Mouse (Mus musculus) lung, embryonic 16.5 days (tissue): Measurements from ENCODE around the gene Ralgapa2. TPM values are rescaled to one million over a fixed set of nuclear protein-coding genes. Genes with fewer than 3 reads are reported as not detected.

Source experiments
- ATAC-seq: fragments of 200-750 bp; cut with Nextera tagmentation; 2 replicates; pipeline ENCODE4 v1.8.0; 2017; ENCODE audit warnings: low read depth, mild to moderate bottlenecking, moderate library complexity
- H3K27ac ChIP-seq: fragments of 300-500 bp; sonication (generic); 2 replicates; pipeline ENCODE4 v1.5.1; 2014; ENCODE audit warnings: mild to moderate bottlenecking, control low read depth, low read length
- H3K27me3 ChIP-seq: fragments of 300-500 bp; sonication (generic); 2 replicates; pipeline ENCODE4 v1.6.1; 2014; ENCODE audit warnings: low read depth, low read length, mixed read lengths; ENCODE audit not compliant: control insufficient read depth, insufficient read depth
- H3K36me3 ChIP-seq: fragments of 300-500 bp; sonication (generic); 2 replicates; pipeline ENCODE4 v1.6.1; 2014; ENCODE audit warnings: low read length; ENCODE audit not compliant: control insufficient read depth, insufficient read depth
- H3K4me1 ChIP-seq: fragments of 300-500 bp; sonication (generic); replicated peaks from 2 replicates; pipeline ENCODE4 v1.6.1; 2014; ENCODE audit warnings: low read length, mixed read lengths; ENCODE audit not compliant: control insufficient read depth, insufficient read depth
- H3K4me2 ChIP-seq: fragments of 300-500 bp; sonication (generic); 2 replicates; pipeline ENCODE4 v1.6.1; 2014; ENCODE audit warnings: low read depth, low read length, control low read depth
- H3K4me3 ChIP-seq: fragments of 300-500 bp; sonication (generic); 2 replicates; pipeline ENCODE4 v1.5.1; 2014; ENCODE audit warnings: mild to moderate bottlenecking, low read length, control low read depth
- H3K9ac ChIP-seq: fragments of 300-500 bp; sonication (generic); 2 replicates; pipeline ENCODE4 v1.6.1; 2014; ENCODE audit warnings: low read length, control low read depth
- H3K9me3 ChIP-seq: fragments of 300-500 bp; sonication (generic); 2 replicates; pipeline ENCODE4 v1.6.1; 2016; ENCODE audit warnings: low read length; ENCODE audit not compliant: control insufficient read depth
- WGBS: fragments of 180-500 bp; shearing (Covaris S2); extraction: QIAGEN DNeasy Blood & Tissue Kit; methylation state at CpG from one replicate; pipeline ENCODE4 v1.1.7; 2014; 5-methylcytosine and 5-hydroxymethylcytosine counted together
- polyA plus RNA-seq: library from polyadenylated mRNA; unstranded; fragments of >200 nt; fragmentation: Nextera tagmentation; extraction: Ambion mirVana; gene quantifications from 2 replicates; pipeline ENCODE4 v1.2.1, GENCODE M21; 2015

Gene Ralgapa2
- polyA plus RNA-seq, 1 experiment from 2014 or later = 8.4 TPM

GRCm38 (mm10) chr2:146313811-146314210, 198.3 kb downstream of the Ralgapa2 start:
- H3K4me3 ChIP-seq = no peak overlapping the region
- no peaks in the 10 kb centered on the region for H3K27me3 ChIP-seq
- no peaks in the 10 kb centered on the region for H3K36me3 ChIP-seq
- WGBS = 86% methylated on average over 4 of the region's 4 CpGs
- H3K4me2 ChIP-seq = no peak overlapping the region
- H3K9ac ChIP-seq = no peak overlapping the region
- 0 out of 2 replicates have a peak, but pooled peaks cover 5% of the 10 kb centered on the region for H3K4me1 ChIP-seq
- no peak for ATAC-seq
- H3K9me3 ChIP-seq = no peaks in the 10 kb centered on the region
- H3K27ac ChIP-seq = no peak overlapping the region

DNA sequence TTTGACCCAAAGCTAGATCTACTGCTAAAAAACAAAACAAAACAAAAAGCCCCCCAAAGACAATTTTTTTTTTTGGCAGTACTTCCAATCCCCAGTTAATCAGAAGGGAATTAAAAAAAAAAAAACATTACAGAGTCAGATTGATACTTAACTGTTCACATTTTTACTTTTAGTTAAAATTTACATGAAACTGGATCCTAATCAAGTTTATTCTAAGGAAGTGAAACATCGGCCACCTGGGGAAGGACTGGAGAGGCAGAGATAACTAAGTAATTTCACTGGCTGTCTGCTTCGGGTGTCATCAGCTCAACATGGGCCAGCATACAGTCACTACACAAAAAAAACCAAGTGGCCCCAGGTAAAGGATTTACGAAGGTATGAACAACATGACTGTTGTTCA, 201.4 kb downstream of the Ralgapa2 start:
- no peaks in the 10 kb centered on the region for H3K27me3 ChIP-seq
- WGBS = 70% methylated on average over 3 of the region's 3 CpGs
- no peak overlapping the region for H3K27ac ChIP-seq
- 0 out of 2 replicates have a peak, but pooled peaks cover 5% of the 10 kb centered on the region for H3K4me1 ChIP-seq
- no peak for ATAC-seq
- H3K4me2 ChIP-seq = no peak overlapping the region
- H3K4me3 ChIP-seq = no peak overlapping the region
- H3K9me3 ChIP-seq = no peaks in the 10 kb centered on the region
- H3K9ac ChIP-seq = no peak overlapping the region
- H3K36me3 ChIP-seq = no peaks in the 10 kb centered on the region

DNA sequence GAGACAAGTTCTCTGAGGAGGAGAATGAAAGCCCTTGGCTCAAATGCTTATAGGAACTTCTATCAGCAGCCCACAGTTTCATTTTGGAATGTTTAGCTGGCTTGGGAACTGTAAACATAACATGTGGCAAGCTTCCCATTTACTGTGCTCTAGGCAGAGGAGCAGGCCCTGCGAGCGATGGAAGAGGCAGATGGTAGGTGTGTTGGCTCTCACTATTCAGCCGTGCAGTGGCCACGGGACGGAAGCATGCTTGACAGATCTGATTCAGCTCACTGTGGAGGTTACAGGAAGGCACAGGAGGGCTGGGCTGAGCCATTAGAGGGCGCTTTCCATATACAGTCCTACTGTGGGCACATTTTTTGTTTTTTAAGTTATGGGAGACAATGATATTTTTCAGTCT, 201.9 kb downstream of the Ralgapa2 start:
- H3K9ac ChIP-seq = no peak overlapping the region
- H3K27me3 ChIP-seq = no peaks in the 10 kb centered on the region
- H3K27ac ChIP-seq = no peak overlapping the region
- H3K36me3 ChIP-seq = no peaks in the 10 kb centered on the region
- 0 out of 2 replicates have a peak, but pooled peaks cover 5% of the 10 kb centered on the region for H3K4me1 ChIP-seq
- H3K4me2 ChIP-seq = no peak overlapping the region
- no peak overlapping the region for H3K4me3 ChIP-seq
- peak; percentile 87 for ATAC-seq
- H3K9me3 ChIP-seq = no peaks in the 10 kb centered on the region
- WGBS = 38% methylated on average over 6 of the region's 6 CpGs

GRCm38 (mm10) chr2:146309413-146309812, 202.7 kb downstream of the Ralgapa2 start:
- Histone ChIP-seq H3K9me3 (no peaks in the 10 kb centered on the region), H3K27ac (no peak overlapping the region), H3K4me2 (no peak overlapping the region), H3K9ac (no peak overlapping the region), H3K4me3 (no peak overlapping the region), H3K27me3 (no peaks in the 10 kb centered on the region), H3K36me3 (no peaks in the 10 kb centered on the region), H3K4me1 (0 out of 2 replicates have a peak, but pooled peaks cover 5% of the 10 kb centered on the region)
- ATAC-seq = peak; percentile 31; the same call in 1 of the 2 replicates
- 79% methylated on average over 2 of the region's 2 CpGs for WGBS

GRCm38 (mm10) chr2:146307060-146307459, 205.1 kb downstream of the Ralgapa2 start:
- Histone ChIP-seq H3K4me3 (no peak overlapping the region), H3K9ac (no peak overlapping the region), H3K36me3 (no peaks in the 10 kb centered on the region), H3K27me3 (no peaks in the 10 kb centered on the region), H3K4me2 (no peak overlapping the region), H3K4me1 (0 out of 2 replicates have a peak, but pooled peaks cover 5% of the 10 kb centered on the region), H3K27ac (no peak overlapping the region), H3K9me3 (no peaks in the 10 kb centered on the region)
- WGBS = 38% methylated on average over 3 of the region's 3 CpGs
- peak; percentile 40; the same call in 1 of the 2 replicates for ATAC-seq

DNA sequence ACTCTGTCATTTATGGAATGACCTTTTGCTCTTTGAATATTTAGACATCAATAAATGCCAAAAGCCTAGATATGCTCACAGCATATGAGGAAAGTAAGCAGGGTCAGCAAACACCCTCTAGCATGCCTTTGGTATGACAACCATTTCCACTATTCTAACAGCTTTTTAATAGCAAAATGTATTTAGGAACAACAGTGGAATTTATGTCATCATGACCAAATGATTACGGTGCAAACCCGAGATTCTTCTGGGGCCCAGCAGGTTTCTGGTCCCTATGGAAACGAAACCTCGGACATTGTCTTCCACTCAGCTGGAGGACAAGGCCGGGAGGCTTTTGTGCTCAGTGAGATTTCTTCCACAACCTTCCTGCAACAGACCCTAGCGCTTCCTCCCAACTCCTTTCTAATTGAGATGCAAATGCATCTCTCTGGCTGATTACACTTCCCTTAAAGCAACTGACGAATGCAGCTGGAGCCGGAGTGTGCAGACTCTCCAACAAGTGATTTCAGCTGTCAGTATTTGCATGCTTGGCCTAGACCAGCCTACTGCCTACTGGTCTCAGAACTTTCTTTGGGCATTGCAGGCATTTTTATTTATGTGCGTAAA, 209.9 kb downstream of the Ralgapa2 start:
- Histone ChIP-seq H3K9me3 (no peaks in the 10 kb centered on the region), H3K36me3 (no peaks in the 10 kb centered on the region), H3K4me3 (no peak overlapping the region), H3K4me1 (no peaks in the 10 kb centered on the region), H3K27me3 (no peaks in the 10 kb centered on the region), H3K9ac (no peak overlapping the region), H3K4me2 (no peak overlapping the region), H3K27ac (no peak overlapping the region)
- no peak for ATAC-seq
- WGBS = 53% methylated on average over 9 of the region's 9 CpGs

GRCm38 (mm10) chr2:146300500-146301020, 211.6 kb downstream of the Ralgapa2 start:
- no peaks in the 10 kb centered on the region for H3K9me3 ChIP-seq
- H3K4me1 ChIP-seq = no peaks in the 10 kb centered on the region
- H3K9ac ChIP-seq = no peak overlapping the region
- no peaks in the 10 kb centered on the region for H3K36me3 ChIP-seq
- H3K27me3 ChIP-seq = no peaks in the 10 kb centered on the region
- no peak for ATAC-seq
- H3K27ac ChIP-seq = no peak overlapping the region
- 79% methylated on average over 1 of the region's 1 CpGs for WGBS
- H3K4me2 ChIP-seq = no peak overlapping the region
- no peak overlapping the region for H3K4me3 ChIP-seq

DNA sequence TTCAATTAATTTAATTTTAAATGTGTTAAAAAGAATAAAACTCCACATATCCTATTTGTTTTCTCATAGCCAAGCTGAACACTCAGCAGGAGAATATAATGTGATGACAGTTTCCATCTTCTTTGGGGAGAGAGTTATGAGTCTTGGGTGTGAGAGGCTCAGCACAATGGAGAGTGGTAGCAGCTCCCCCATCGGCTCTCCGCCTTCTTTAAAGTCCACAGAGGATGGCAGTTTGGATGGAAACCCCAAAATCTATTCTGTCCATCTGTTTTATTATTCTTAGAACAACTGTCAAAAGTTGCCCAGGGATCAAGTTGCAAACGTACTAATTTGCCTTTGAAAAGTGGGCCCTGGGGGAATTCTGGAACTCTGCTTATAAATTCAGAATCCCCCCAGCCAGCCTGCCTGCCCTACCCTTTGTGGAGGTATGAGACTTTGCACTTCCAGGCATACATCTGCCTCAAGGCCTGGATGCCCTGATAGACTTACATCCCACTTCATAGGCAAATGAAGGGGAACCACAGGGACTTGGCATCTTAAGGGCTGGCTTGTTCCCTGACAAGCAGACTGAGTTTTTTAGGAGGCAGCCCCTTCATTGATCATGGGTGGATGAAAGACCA, 212.2 kb downstream of the Ralgapa2 start:
- H3K4me1 ChIP-seq = no peaks in the 10 kb centered on the region
- no peaks in the 10 kb centered on the region for H3K27me3 ChIP-seq
- no peak overlapping the region for H3K4me2 ChIP-seq
- no peak overlapping the region for H3K4me3 ChIP-seq
- H3K27ac ChIP-seq = no peak overlapping the region
- H3K9ac ChIP-seq = no peak overlapping the region
- no peaks in the 10 kb centered on the region for H3K36me3 ChIP-seq
- ATAC-seq = no peak
- WGBS = 82% methylated on average over 3 of the region's 3 CpGs
- no peaks in the 10 kb centered on the region for H3K9me3 ChIP-seq

- H3K27ac ChIP-seq = no peak overlapping the region
- H3K27me3 ChIP-seq = no peaks in the 10 kb centered on the region
- no peaks in the 10 kb centered on the region for H3K9me3 ChIP-seq
- H3K9ac ChIP-seq = no peak overlapping the region
- WGBS = 74% methylated on average over 9 of the region's 9 CpGs
- H3K4me2 ChIP-seq = no peak overlapping the region
- no peaks in the 10 kb centered on the region for H3K36me3 ChIP-seq
- H3K4me1 ChIP-seq = no peaks in the 10 kb centered on the region
- H3K4me3 ChIP-seq = no peak overlapping the region
- ATAC-seq = no peak
These were observed 218.6 kb downstream of the Ralgapa2 start for GRCm38 (mm10) chr2:146293538-146293937.
